Mouse (Mus musculus): ENCODE measurements at regions not wholly inside any gene's neighbourhood (a gene's known extent, or its start where the extent isn't known, plus 50 kb on each side); places are given as distances from the start of the nearest gene placed in this dataset.

DNA sequence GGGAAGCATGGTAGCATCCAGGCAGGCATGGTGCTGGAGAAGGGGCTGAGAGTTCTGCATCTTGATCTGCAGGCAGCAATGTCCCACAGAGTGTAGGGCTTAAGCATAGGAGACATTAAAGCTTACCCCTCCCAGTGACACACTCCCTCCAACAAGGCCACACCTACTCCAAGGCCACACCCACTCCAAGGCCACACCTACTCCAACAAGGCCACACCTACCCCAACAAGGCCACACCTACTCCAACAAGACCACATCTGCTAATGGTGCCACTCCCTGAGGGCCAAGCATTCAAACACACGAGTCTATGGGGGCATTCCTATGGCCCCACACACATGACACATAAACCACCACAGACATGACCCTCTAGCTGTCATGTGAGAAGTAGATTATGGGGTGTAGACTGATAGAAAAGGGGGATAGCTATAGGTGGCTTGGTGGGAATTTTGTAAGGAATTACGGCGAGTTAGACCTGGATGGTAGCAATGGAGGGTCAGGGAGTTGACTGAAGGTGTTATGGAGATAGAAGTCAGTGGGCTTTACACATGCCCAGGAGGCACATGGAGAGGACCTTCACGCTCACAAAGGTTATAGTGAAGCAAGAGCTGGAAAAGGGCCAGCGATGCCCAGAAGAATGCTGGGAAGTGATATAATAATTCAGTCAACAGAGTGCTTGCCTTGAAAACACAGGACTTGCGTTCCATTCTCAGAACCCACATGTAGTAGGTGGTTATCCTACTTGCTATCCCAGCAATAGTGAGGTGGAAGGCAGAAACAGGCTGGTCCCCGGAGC is 179.8 kb downstream of the Shq1 start:
- TF ChIP-seq CTCF (IDR thresholded peaks at IDR 0.05; ENCODE audit: borderline replicate concordance, extremely low read depth, insufficient read depth, insufficient read length) (no peak), POLR2A (IDR thresholded peaks at IDR 0.05; ENCODE audit: borderline replicate concordance, extremely low read depth, insufficient read depth, insufficient read length, poor library complexity, severe bottlenecking) (no peak)

All from brain, embryonic 14.5 days (tissue).